Mouse (Mus musculus) lung, embryonic 16.5 days (tissue): ENCODE measurements around the gene Rpl36al. TPM values are rescaled to one million over a fixed set of nuclear protein-coding genes. Genes with fewer than 3 reads are reported as not detected.

Experiments used
- ATAC-seq: fragments of 200-750 bp; cut with Nextera tagmentation; 2 replicates; pipeline ENCODE4 v1.8.0; 2017; ENCODE audit warnings: low read depth, mild to moderate bottlenecking, moderate library complexity
- H3K27ac ChIP-seq: fragments of 300-500 bp; sonication (generic); 2 replicates; pipeline ENCODE4 v1.5.1; 2014; ENCODE audit warnings: mild to moderate bottlenecking, control low read depth, low read length
- H3K27me3 ChIP-seq: fragments of 300-500 bp; sonication (generic); 2 replicates; pipeline ENCODE4 v1.6.1; 2014; ENCODE audit warnings: low read depth, low read length, mixed read lengths; ENCODE audit not compliant: control insufficient read depth, insufficient read depth
- H3K36me3 ChIP-seq: fragments of 300-500 bp; sonication (generic); 2 replicates; pipeline ENCODE4 v1.6.1; 2014; ENCODE audit warnings: low read length; ENCODE audit not compliant: control insufficient read depth, insufficient read depth
- H3K4me1 ChIP-seq: fragments of 300-500 bp; sonication (generic); replicated peaks from 2 replicates; pipeline ENCODE4 v1.6.1; 2014; ENCODE audit warnings: low read length, mixed read lengths; ENCODE audit not compliant: control insufficient read depth, insufficient read depth
- H3K4me2 ChIP-seq: fragments of 300-500 bp; sonication (generic); 2 replicates; pipeline ENCODE4 v1.6.1; 2014; ENCODE audit warnings: low read depth, low read length, control low read depth
- H3K4me3 ChIP-seq: fragments of 300-500 bp; sonication (generic); 2 replicates; pipeline ENCODE4 v1.5.1; 2014; ENCODE audit warnings: mild to moderate bottlenecking, low read length, control low read depth
- H3K9ac ChIP-seq: fragments of 300-500 bp; sonication (generic); 2 replicates; pipeline ENCODE4 v1.6.1; 2014; ENCODE audit warnings: low read length, control low read depth
- H3K9me3 ChIP-seq: fragments of 300-500 bp; sonication (generic); 2 replicates; pipeline ENCODE4 v1.6.1; 2016; ENCODE audit warnings: low read length; ENCODE audit not compliant: control insufficient read depth
- WGBS: fragments of 180-500 bp; shearing (Covaris S2); extraction: QIAGEN DNeasy Blood & Tissue Kit; methylation state at CpG from one replicate; pipeline ENCODE4 v1.1.7; 2014; 5-methylcytosine and 5-hydroxymethylcytosine counted together
- microRNA-seq: library from miRNA; unstranded; fragments of <30 nt; microRNA quantifications from one replicate; pipeline ENCODE4, GENCODE M21; 2016
- polyA plus RNA-seq: library from polyadenylated mRNA; unstranded; fragments of >200 nt; fragmentation: Nextera tagmentation; extraction: Ambion mirVana; gene quantifications from 2 replicates; pipeline ENCODE4 v1.2.1, GENCODE M21; 2015

Gene Rpl36al
- polyA plus RNA-seq, 1 experiment from 2014 or later, result 530 TPM

DNA sequence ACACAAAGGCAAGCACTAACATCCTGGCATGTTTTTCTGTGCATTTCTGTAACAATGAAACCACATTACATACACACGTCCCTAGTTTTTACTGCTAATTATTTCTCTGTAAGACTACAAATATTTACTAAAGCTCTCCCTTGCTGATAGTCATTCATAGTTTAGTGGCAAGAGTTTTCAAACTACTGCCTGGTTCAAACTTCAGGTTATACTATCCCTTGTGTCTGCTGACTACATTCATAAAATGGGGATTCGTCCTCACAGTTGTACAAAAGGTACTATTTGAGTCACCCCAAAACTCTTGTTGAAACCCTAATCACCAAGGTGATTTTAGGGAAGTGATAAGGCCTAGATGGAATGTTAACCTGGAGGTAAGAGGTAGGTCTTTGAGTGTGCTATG is 28.0 kb downstream of the Rpl36al start:
- Histone ChIP-seq H3K4me2 (no peak overlapping the region), H3K9ac (no peak overlapping the region), H3K4me3 (no peak overlapping the region), H3K27ac (no peak overlapping the region), H3K27me3 (no peaks in the 10 kb centered on the region), H3K9me3 (no peaks in the 10 kb centered on the region), H3K36me3 (peaks cover 16% of the 10 kb centered on the region), H3K4me1 (0 out of 2 replicates have a peak, but pooled peaks cover 2% of the 10 kb centered on the region)
- 64% methylated on average over 2 of the region's 2 CpGs for WGBS
- ATAC-seq, result no peak

DNA sequence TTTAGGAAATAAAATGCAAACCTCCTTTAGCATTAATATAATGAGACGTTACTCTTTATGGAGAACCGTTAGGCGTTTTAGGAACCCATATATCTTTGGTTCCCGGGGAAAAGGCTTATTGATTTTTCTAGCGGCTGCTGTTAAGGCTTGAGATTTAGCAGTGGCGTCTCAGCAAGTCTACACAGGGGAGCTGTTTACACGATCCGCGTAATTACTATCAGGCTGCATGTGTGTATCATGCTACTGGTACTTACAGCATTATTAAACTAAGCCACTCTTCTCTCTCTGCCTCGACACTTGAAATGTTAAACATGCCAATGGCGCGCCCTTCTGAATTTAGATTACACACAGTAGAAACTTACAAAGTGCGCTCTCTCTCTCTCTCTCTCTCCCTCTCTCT is 33.8 kb downstream of the Rpl36al start:
- H3K36me3 ChIP-seq, result no peaks in the 10 kb centered on the region
- WGBS, result 70% methylated on average over 13 of the region's 13 CpGs
- no peaks in the 10 kb centered on the region for H3K4me1 ChIP-seq
- no peaks in the 10 kb centered on the region for H3K9me3 ChIP-seq
- H3K4me2 ChIP-seq, result no peak overlapping the region
- ATAC-seq, result no peak
- no peaks in the 10 kb centered on the region for H3K27me3 ChIP-seq
- no peak overlapping the region for H3K27ac ChIP-seq
- no peak overlapping the region for H3K4me3 ChIP-seq
- H3K9ac ChIP-seq, result no peak overlapping the region

DNA sequence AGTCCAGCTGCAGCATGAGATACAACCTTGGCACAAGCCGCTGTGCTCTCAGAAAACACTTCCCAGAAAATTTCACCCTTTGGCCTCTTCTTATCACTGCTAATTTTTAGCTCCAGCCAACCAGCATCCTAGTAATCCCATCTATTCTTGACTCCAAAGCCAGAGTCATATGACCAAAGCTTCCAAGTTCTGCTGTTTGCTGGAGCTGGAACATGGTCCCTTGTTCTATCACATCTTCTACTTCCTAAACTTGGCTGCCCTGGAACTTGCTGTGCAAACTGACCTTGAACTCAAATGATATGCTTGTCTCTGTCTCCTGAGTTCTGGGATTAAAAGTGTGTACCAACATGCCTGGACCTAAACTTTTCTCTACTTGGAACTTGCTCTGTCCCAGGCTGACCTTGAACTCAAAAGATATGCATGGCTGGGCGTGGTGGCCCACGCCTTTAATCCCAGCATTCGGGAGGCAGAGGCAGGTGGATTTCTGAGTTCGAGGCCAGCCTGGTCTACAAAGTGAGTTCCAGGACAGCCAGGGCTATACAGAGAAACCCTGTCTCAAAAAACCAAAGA is 36.6 kb downstream of the Rpl36al start:
- no peaks in the 10 kb centered on the region for H3K4me1 ChIP-seq
- H3K9me3 ChIP-seq, result no peaks in the 10 kb centered on the region
- H3K27me3 ChIP-seq, result no peaks in the 10 kb centered on the region
- no peak overlapping the region for H3K4me3 ChIP-seq
- no peak for ATAC-seq
- H3K9ac ChIP-seq, result no peak overlapping the region
- H3K27ac ChIP-seq, result no peak overlapping the region
- H3K4me2 ChIP-seq, result no peak overlapping the region
- no peaks in the 10 kb centered on the region for H3K36me3 ChIP-seq
- WGBS, result 88% methylated on average over 5 of the region's 5 CpGs

DNA sequence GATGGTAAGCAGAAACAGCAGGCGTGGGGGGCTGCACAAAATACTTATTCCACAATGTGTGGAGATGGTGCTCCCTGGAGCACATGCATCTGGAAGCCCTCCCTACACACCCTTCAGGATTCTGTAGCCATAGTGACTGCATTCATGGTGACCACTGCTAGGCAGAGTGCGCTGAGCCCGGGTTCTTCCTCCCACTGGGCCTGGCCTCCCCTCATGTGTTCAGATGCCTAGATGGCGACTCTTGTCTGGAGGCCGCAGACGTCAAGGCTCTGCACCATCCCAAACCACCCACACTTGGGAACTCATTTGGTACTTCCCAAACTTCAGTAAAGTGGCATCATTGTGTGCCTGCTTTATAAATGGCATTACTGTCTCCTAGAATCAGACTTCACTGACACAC is 40.4 kb downstream of the Rpl36al start:
- WGBS, result 84% methylated on average over 6 of the region's 6 CpGs
- H3K4me3 ChIP-seq, result no peak overlapping the region
- no peak overlapping the region for H3K4me2 ChIP-seq
- no peaks in the 10 kb centered on the region for H3K27me3 ChIP-seq
- no peaks in the 10 kb centered on the region for H3K4me1 ChIP-seq
- no peak overlapping the region for H3K27ac ChIP-seq
- H3K9me3 ChIP-seq, result no peaks in the 10 kb centered on the region
- ATAC-seq, result no peak
- H3K9ac ChIP-seq, result no peak overlapping the region
- no peaks in the 10 kb centered on the region for H3K36me3 ChIP-seq

DNA sequence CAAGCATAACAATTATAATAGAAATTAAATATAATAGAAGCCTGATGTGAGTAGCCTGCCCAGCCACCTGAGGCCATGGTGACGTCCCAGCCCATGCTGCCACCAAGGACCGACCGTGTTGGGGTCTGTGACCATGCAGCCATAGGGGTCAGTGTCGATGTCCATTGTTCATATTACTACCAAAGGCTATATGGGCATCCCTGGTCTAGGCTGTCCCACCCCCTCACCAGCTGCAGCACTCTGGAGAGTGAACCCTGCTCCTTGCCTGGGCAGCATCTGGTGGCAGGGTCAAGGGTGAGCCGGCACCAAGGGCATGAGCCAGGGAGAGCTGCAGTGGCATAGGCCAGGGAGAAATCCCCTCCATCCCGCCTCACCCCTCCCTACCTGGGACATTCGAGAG is 44.0 kb downstream of the Rpl36al start:
- Histone ChIP-seq H3K4me3 (no peak overlapping the region), H3K9me3 (no peaks in the 10 kb centered on the region), H3K27ac (no peak overlapping the region), H3K9ac (no peak overlapping the region), H3K36me3 (no peaks in the 10 kb centered on the region), H3K4me2 (no peak overlapping the region), H3K27me3 (no peaks in the 10 kb centered on the region), H3K4me1 (no peaks in the 10 kb centered on the region)
- WGBS, result 82% methylated on average over 7 of the region's 7 CpGs
- no peak for ATAC-seq

DNA sequence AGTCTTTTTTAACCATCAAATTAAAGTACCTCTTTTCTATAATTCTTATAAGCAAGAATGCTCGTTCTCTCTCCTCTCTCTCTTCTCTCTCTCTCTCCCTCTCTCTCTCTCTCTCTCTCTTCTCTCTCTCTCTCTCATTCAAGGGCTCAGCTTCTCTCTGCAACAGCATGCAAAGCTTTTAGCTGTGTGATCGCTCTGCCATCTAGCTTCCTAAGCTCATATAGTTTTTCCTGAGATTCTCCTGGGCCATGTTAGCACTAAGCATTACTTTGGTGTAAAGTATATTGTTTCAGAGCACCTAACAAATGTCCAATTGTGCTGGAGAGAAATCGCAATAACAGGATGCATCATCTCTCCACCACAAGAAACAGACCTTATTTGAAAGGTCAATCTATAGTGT is 44.7 kb downstream of the Rpl36al start:
- no peak overlapping the region for H3K27ac ChIP-seq
- WGBS, result 88% methylated on average over 3 of the region's 3 CpGs
- H3K4me1 ChIP-seq, result no peaks in the 10 kb centered on the region
- no peaks in the 10 kb centered on the region for H3K27me3 ChIP-seq
- H3K9ac ChIP-seq, result no peak overlapping the region
- H3K4me3 ChIP-seq, result no peak overlapping the region
- no peaks in the 10 kb centered on the region for H3K36me3 ChIP-seq
- no peaks in the 10 kb centered on the region for H3K9me3 ChIP-seq
- no peak for ATAC-seq
- H3K4me2 ChIP-seq, result no peak overlapping the region

Small RNA genes within 50 kb of the gene (microRNA-seq; reads per million reads assigned to microRNA genes)
- gene Gm47287, result not detected
- gene Gm47295, result not detected

Other genes with a start within 250 kb of the Rpl36al start
- 1,683 and 1,851 TPM in 2 replicates for gene Rps29, start 24.9 kb downstream of the Rpl36al start, polyA plus RNA-seq
- gene Lrr1, start 15.3 kb downstream of the Rpl36al start, polyA plus RNA-seq, result 26.2 and 28.2 TPM in 2 replicates
- 39.1 and 40.6 TPM in 2 replicates for gene Mgat2, start 74 bp upstream of the Rpl36al start, polyA plus RNA-seq
- gene Gm49383, start 13.0 kb upstream of the Rpl36al start, polyA plus RNA-seq, result 27.7 and 28.2 TPM in 2 replicates
- 8.0 and 10.0 TPM in 2 replicates for gene Dnaaf2, start 14.3 kb upstream of the Rpl36al start, polyA plus RNA-seq
- gene Gm49384, start 20.2 kb upstream of the Rpl36al start, polyA plus RNA-seq, result 25.8 and 27.2 TPM in 2 replicates
- gene Pole2, start 44.1 kb upstream of the Rpl36al start, polyA plus RNA-seq, result 28.3 and 28.6 TPM in 2 replicates
- 6.2 and 7.8 TPM in 2 replicates for gene Klhdc1, start 57.1 kb upstream of the Rpl36al start, polyA plus RNA-seq
- gene Klhdc2, start 112.6 kb upstream of the Rpl36al start, polyA plus RNA-seq, result 98.4 and 103 TPM in 2 replicates
- gene Nemf, start 173.1 kb upstream of the Rpl36al start, polyA plus RNA-seq, result 85.9 and 86.9 TPM in 2 replicates
- gene Arf6, start 188.1 kb upstream of the Rpl36al start, polyA plus RNA-seq, result 35.1 and 41.8 TPM in 2 replicates
- 1.3 TPM in 2 replicates for gene Gm9887, start 188.4 kb upstream of the Rpl36al start, polyA plus RNA-seq